Mouse (Mus musculus): ENCODE measurements around the gene Rag1.

The Rag1 gene

GRCm38 (mm10) chr2:101591356-101591755 lies 57.9 kb downstream of the Rag1 start:
- DNase-seq (ENCODE audit: low spot score in 2 of 2), result no peak

Data from frontal cortex, postnatal 10 days (tissue).